Mouse (Mus musculus) left cerebral cortex, adult 2 months (tissue): ENCODE results near the gene Slc22a1. TPM values are rescaled to one million over a fixed set of nuclear protein-coding genes. Genes with fewer than 3 reads are reported as not detected.

Experiments
- DNase-seq, 2 experiments: peaks; one replicate each; pipeline ENCODE4 v3.0.0; 2021 to 2022; ENCODE audit warnings: low spot score in 2 of 2, mixed read lengths in 1 of 2; ENCODE audit errors: extremely low spot score in 1 of 2
- H3K27ac ChIP-seq: fragments of 200-600 bp; 2 replicates; pipeline ENCODE4 v1.8.1; 2022
- H3K4me3 ChIP-seq: fragments of 200-600 bp; 2 replicates; pipeline ENCODE4 v1.8.1; 2022
- CTCF ChIP-seq: fragments of 200-600 bp; IDR thresholded peaks from 2 replicates; pipeline ENCODE4 v1.8.1; 2022; ENCODE audit warnings: antibody characterized with exemption, mild to moderate bottlenecking, moderate library complexity
- intact Hi-C: fragments of 180-260 bp; cut with DNase I; formaldehyde crosslinking; loops from one replicate; pipeline ENCODE4 v1.15.1; 2025
- total RNA-seq, 2 experiments: library from RNA; stranded (reverse); gene quantifications; 2 replicates each; pipeline ENCODE4 v1.2.3; 2021

The Slc22a1 gene
- total RNA-seq, 2 experiments from 2014 or later, result 0.61 to 0.96 TPM

DNA sequence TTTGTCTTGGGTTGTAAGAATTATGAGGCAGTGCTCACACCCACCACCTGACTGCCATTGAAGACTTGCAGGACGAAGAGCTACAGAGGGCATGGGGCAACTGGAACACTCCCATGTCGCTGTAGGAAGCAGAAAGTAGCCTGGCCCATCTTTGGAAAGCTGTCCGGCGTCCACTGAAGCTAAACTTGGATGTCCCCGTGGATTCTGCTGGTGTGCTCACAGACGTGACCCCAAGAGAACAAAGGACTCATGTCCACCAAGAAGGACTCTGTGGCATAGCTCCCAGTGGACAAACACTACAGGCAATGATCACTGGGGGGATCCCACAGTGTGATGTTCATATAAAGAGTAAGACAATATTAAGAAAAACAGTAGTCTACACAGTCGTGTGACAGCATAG lies 16.8 kb downstream of the Slc22a1 start:
- no peak for TF ChIP-seq CTCF
- H3K4me3 ChIP-seq, result no peak overlapping the region
- no peak for DNase-seq
- intact Hi-C loops, result no loop called here
- no peak overlapping the region for H3K27ac ChIP-seq

DNA sequence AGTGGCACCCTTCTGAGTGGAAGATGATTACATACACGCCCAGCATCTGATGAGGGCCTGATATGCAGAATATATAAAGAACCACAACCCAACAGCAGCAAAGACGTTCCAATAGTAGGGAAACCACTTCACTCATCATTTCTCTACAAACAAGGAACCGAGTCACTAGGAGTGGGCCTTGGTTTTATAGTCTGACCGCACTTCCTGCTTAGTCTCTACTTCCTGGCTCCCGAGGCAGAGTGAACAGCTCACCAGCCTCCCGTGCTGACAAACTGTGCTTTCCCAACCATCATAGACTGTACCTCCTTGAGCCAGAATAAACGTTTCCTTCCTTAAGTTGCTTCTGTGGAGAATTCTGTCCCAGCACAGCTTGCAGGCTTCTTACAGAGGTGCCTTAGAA lies 19.8 kb downstream of the Slc22a1 start:
- TF ChIP-seq CTCF, result no peak
- intact Hi-C loops, result no loop called here
- Histone ChIP-seq H3K4me3 (no peak overlapping the region), H3K27ac (no peak overlapping the region)
- no peak for DNase-seq

DNA sequence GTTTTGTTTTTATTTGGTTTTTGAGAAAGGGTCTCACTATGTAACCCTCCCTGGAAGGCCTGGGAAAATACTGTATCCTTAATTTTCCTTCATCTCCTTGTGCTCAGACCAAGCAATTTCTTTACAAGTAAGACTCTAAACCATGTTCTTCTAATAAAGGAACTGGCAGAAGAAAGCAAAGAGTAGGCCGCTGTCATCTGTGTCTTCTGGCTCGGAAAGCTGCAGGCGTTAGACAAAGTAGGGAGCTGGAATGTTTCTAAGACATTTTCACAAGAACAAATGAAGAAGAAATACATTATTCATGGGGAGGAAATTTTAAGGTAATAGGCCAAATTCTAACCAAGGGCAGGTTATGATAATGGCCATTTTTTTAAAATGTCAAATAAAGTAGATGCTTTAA lies 21.6 kb downstream of the Slc22a1 start:
- intact Hi-C loops, result no loop called here
- peak overlapping the region; percentile 71; the same call in 1 of the 2 replicates for H3K27ac ChIP-seq
- no peak for DNase-seq
- TF ChIP-seq CTCF, result no peak
- H3K4me3 ChIP-seq, result no peak overlapping the region

DNA sequence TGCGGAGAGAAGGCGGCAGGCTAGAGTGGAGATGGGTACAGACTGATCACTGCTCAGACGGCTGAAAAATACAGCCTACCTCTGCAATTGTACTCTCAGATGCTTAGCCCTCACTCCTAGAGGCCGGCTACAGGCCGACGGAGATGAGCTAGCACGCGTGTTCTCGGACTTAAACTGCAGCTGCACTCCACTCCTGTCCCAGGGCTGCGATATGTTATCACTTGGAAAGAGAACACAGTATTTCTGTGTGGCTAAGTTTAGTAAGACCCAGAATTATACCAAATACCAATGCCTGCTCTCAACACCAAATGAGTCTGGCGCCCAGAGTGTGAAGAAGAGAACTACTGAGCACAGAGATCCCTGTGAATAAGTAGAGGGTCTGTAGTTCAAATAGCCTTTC lies 23.0 kb downstream of the Slc22a1 start:
- intact Hi-C loops, result no loop called here
- Histone ChIP-seq H3K4me3 (no peak overlapping the region), H3K27ac (no peak overlapping the region; the same call in none of the 2 replicates)
- no peak for DNase-seq
- no peak for TF ChIP-seq CTCF

- intact Hi-C loops, result no loop called here
- Histone ChIP-seq H3K27ac (no peak overlapping the region), H3K4me3 (no peak overlapping the region)
- no peak for DNase-seq
- no peak for TF ChIP-seq CTCF
Measured at GRCm38 (mm10) chr17:12645461-12645860, 30.2 kb downstream of the Slc22a1 start.

- Histone ChIP-seq H3K4me3 (no peak overlapping the region), H3K27ac (no peak overlapping the region)
- DNase-seq, result no peak
- intact Hi-C loops, result no loop called here
- no peak for TF ChIP-seq CTCF
Measured at GRCm38 (mm10) chr17:12641087-12641486, 34.5 kb downstream of the Slc22a1 start.

- TF ChIP-seq CTCF, result peak; percentile 3
- no peak for DNase-seq
- Histone ChIP-seq H3K27ac (no peak overlapping the region), H3K4me3 (no peak overlapping the region)
- intact Hi-C loops, result no loop called here
Measured at GRCm38 (mm10) chr17:12639585-12639984, 36.0 kb downstream of the Slc22a1 start.

DNA sequence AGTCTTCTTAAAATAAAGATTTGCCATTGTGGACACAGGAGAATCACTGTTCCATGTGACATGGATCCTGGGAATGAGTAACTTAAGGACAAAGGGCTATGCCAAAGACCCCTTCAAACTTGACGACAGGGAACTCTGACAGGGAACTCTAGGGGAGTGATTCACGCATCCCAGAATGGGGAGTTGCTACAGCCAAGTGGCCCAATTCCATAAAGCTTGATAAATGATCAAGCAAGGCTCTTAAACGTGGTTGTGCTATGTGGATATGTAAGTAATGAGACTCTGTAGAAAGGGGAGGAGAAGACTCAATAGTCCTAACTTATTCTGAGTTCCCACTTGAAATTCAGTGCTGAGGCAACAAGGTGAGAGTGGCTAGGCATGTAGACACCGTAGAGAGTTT lies 40.8 kb downstream of the Slc22a1 start:
- Histone ChIP-seq H3K27ac (no peak overlapping the region), H3K4me3 (no peak overlapping the region)
- DNase-seq, result no peak
- intact Hi-C loops, result no loop called here
- no peak for TF ChIP-seq CTCF

DNA sequence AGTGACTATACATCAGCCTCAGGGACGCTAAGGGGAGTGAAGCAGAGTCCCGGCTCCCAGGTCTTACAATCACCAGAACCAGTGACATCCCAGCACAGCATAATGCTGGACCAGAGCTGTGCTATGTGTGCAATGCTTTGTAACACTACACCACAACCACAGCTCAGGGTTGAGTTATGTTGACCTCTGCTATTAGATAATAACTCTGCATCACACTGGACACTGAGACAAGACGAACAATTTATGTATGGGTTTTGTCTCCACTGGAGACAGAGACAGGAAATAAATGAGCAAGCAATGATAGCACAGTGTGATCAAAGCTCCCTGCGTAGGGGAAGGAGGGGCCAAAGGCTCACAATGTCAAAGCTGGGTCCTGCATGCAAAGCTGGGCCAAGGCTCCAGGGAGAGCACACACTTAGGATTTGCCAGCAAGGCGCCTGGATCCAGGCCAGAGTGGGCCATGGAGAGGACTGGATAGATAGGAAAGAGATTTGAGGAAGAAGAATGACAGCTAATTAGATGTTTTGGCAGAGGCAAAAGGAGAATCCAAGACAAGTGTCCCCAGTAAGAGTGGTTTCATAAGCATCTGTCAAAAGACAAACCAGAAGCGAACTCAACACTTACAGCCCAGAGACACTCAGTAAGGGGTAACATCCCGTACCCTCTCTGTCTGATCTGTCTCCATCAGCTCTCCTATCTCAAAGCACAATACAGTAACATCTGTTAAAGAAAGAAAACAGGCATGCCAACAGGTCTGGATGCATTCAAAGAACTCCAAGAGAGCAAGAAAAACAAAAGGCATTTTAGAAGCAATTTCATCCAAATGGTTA lies 43.6 kb downstream of the Slc22a1 start:
- DNase-seq, result no peak
- TF ChIP-seq CTCF, result no peak
- Histone ChIP-seq H3K4me3 (no peak overlapping the region), H3K27ac (no peak overlapping the region)
- intact Hi-C loops, result no loop called here

DNA sequence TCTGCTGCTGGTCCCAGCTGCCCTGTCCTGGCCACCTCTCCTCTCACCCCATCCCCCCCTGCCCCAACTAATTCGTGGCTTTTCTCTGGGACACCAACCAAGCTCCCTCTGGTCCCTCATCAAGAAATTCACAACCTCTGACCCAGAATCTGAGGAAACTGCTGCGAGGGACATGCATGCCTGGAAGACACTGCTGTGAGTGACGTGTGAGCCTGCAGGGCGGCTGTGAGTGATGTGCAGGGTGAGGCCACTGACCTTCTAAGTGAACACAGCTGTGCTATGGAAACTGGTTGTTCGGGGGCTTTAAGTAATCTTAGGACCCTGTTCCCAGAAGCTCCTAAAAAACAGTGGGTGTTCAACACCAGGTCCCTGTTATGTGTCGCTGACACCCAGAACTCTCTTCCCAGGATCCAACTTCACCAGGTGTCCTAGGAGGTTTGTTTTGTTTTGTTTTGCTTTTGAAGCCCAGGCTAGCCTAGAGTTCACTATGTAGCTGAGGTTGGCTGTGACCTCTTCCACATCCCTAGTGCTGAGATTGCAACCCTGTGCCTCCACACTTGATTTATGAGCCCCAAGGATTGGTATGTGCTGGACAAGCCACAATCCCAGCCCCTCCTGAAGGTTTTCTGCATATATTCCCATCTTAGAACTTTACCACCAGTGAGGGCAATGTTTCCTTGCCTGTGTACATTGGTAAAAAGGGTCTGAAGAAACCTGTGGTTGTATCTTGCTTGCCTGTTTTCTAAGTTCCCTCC lies 44.5 kb downstream of the Slc22a1 start:
- intact Hi-C loops, result no loop called here
- Histone ChIP-seq H3K4me3 (no peak overlapping the region), H3K27ac (no peak overlapping the region)
- DNase-seq, result no peak
- no peak for TF ChIP-seq CTCF

- intact Hi-C loops, result no loop called here
- DNase-seq, result no peak
Measured at GRCm38 (mm10) chr17:12627983-12628382, 47.6 kb downstream of the Slc22a1 start.

DNA sequence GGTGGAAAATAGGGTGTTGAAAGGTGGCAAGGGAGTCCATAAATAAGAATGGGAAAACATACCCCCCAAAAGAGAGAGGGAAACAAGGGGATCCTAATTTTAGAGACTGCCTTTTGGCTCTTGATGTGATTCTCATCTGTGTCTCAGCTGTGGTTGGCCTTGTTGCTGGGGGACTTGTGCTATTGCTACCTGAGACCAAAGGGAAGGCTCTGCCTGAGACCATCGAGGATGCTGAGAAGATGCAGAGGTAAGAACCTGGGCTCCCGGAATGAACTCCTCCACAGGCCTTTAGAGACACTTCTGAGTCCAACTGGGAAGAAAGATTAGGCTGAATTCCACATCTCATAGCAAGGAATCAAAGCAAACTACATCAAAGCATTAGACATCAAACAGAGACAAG lies 56.0 kb downstream of the Slc22a1 start:
- TF ChIP-seq CTCF, result no peak
- Histone ChIP-seq H3K4me3 (no peak overlapping the region), H3K27ac (no peak overlapping the region)
- no peak for DNase-seq
- intact Hi-C loops, result no loop called here

More at GRCm38 (mm10) chr17:12627983-12628382, 47.6 kb downstream of the Slc22a1 start:
- Histone ChIP-seq H3K27ac (no peak overlapping the region), H3K4me3 (no peak overlapping the region)
- no peak for TF ChIP-seq CTCF
